Mouse (Mus musculus) liver, adult 2 months (tissue): ENCODE measurements around the gene Pdlim3.

ENCODE experiments used
- CTCF ChIP-seq: fragments of 200-500 bp; IDR thresholded peaks from 2 replicates; pipeline ENCODE4 v1.5.1; 2011; ENCODE audit warnings: low read depth, low read length, control low read depth
- POLR2A ChIP-seq: fragments of 200-500 bp; IDR thresholded peaks from 2 replicates; pipeline ENCODE4 v1.6.1; 2011; ENCODE audit warnings: low read length, control low read depth; ENCODE audit not compliant: insufficient read depth; ENCODE audit errors: extremely low read depth

- TF ChIP-seq CTCF (no peak), POLR2A (no peak)
Observed at GRCm38 (mm10) chr8:45844911-45845481, 40.3 kb upstream of the Pdlim3 start.
